ENCODE assay signal across 22 mouse cellular contexts in the genomic region with DNA sequence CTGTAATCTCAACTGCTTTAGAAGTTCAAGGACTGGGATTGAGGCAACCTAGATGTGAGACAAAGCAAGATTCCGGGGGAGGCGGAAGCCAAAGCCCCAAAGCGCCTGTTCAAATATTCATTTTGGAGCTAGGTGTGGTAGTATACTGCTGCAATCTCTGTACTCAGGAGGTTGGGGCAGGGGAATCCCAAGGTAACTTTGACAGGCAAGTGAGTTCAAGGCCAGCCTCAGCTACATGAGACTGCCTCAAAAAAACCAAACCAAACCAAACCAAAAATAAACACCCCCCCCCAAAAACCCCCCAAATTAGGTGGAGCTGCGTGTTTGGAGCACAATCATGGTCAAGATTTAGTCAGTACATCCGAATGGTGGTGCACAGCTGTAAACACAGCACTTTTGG. TPM values are rescaled to one million over a fixed set of nuclear protein-coding genes. Genes with fewer than 3 reads are reported as not detected.
DNase-seq lines count a peak whose midpoint lies in the region; ATAC-seq lines count a peak whose summit lies in the region.
"Had no signal": no experiment of that assay in that cellular context is flagged by ENCODE, and none has a peak within 500 bp of the region (broad histone marks: within the 10 kb centered on the region; RNA-seq: fewer than 3 reads in every experiment).

No protein-coding gene starts in this region.

- no peak overlapping the region for H3K4me2 ChIP-seq in hindbrain, embryonic 11.5 days (replicated peaks; ENCODE audit: low read depth, low read length)
- H3K4me2 ChIP-seq in hindbrain, embryonic 16.5 days (ENCODE audit: low read length): no peak overlapping the region

- no peak overlapping the region for H3K27ac ChIP-seq in hindbrain, embryonic 11.5 days (ENCODE audit: low read depth, low read length)
- no peak overlapping the region for H3K27ac ChIP-seq in hindbrain, embryonic 16.5 days (ENCODE audit: low read depth, low read length)
- H3K27ac ChIP-seq: embryonic facial prominence, embryonic 12.5 days; kidney, postnatal 0 days; limb, embryonic 15.5 days; liver, embryonic 15.5 days; midbrain, embryonic 12.5 days had no signal

- no peak for ATAC-seq in cerebellum, adult (ENCODE audit: insufficient number of reproducible peaks, low FRiP score, low TSS enrichment)
- ATAC-seq in hindbrain, embryonic 11.5 days (ENCODE audit: low FRiP score): no peak
- no peak for ATAC-seq in hindbrain, embryonic 16.5 days
- no peak for ATAC-seq in frontal cortex, adult (ENCODE audit: low TSS enrichment)
- ATAC-seq: forebrain, embryonic 15.5 days; intestine, postnatal 0 days had no signal

- H3K9me3 ChIP-seq in hindbrain, embryonic 11.5 days (ENCODE audit: control insufficient read depth, low read length): no peaks in the 10 kb centered on the region
- H3K9me3 ChIP-seq in hindbrain, embryonic 16.5 days (ENCODE audit: control insufficient read depth, low read length): no peaks in the 10 kb centered on the region
- H3K9me3 ChIP-seq: embryonic facial prominence, embryonic 12.5 days; forebrain, embryonic 15.5 days; limb, embryonic 15.5 days; liver, embryonic 15.5 days; midbrain, embryonic 12.5 days had no signal

- WGBS in hindbrain, embryonic 11.5 days: 74% methylated on average over 5 of the region's 5 CpGs
- 78% methylated on average over 5 of the region's 5 CpGs for WGBS in hindbrain, embryonic 16.5 days

- 0 out of 2 replicates have a peak, but pooled peaks cover 2% of the 10 kb centered on the region for H3K27me3 ChIP-seq in hindbrain, embryonic 11.5 days (ENCODE audit: control insufficient read depth, insufficient read depth, low read length)
- H3K27me3 ChIP-seq in hindbrain, embryonic 16.5 days (replicated peaks; ENCODE audit: control insufficient read depth, insufficient read depth, low read length): no peaks in the 10 kb centered on the region
- H3K27me3 ChIP-seq: embryonic facial prominence, embryonic 12.5 days had no signal

- peak; percentile 9 for DNase-seq in cerebellum, adult 8-10 months
- peak; percentile 12 for DNase-seq in hindbrain, embryonic 11.5 days (ENCODE audit: low spot score)
- peak; percentile 41 for DNase-seq in 3T3-L1 (ENCODE audit: low read depth, low spot score)
- peak; percentile 25 to 36 for DNase-seq in cerebellum, postnatal 10 days
- DNase-seq: adrenal gland, adult 2 months; B cell, adult 2 months; gastrocnemius, postnatal 36 days; lung, postnatal 10 days; right cerebral cortex, adult 18-20 months; thymus, postnatal 25 days had no signal

- H3K4me3 ChIP-seq in hindbrain, embryonic 11.5 days (ENCODE audit: low read depth, low read length): no peak overlapping the region
- H3K4me3 ChIP-seq in hindbrain, embryonic 16.5 days (ENCODE audit: low read length): no peak overlapping the region

- H3K36me3 ChIP-seq in hindbrain, embryonic 11.5 days (ENCODE audit: control insufficient read depth, insufficient read depth, low read length): no peaks in the 10 kb centered on the region
- no peaks in the 10 kb centered on the region for H3K36me3 ChIP-seq in hindbrain, embryonic 16.5 days (ENCODE audit: control insufficient read depth, insufficient read depth, low read length)
- H3K36me3 ChIP-seq: embryonic facial prominence, embryonic 12.5 days; forebrain, embryonic 15.5 days; limb, embryonic 15.5 days; liver, embryonic 15.5 days; midbrain, embryonic 12.5 days had no signal

- no peak overlapping the region for H3K9ac ChIP-seq in hindbrain, embryonic 11.5 days (ENCODE audit: low read depth, low read length)
- no peak overlapping the region for H3K9ac ChIP-seq in hindbrain, embryonic 16.5 days (ENCODE audit: low read depth, low read length)
- H3K9ac ChIP-seq: embryonic facial prominence, embryonic 12.5 days; limb, embryonic 15.5 days; liver, embryonic 15.5 days had no signal

- 0 out of 2 replicates have a peak, but pooled peaks cover 2% of the 10 kb centered on the region for H3K4me1 ChIP-seq in hindbrain, embryonic 11.5 days (replicated peaks; ENCODE audit: control insufficient read depth, insufficient read depth, low read length)
- H3K4me1 ChIP-seq in hindbrain, embryonic 16.5 days (ENCODE audit: control insufficient read depth, insufficient read depth, low read depth, low read length): peaks cover 8% of the 10 kb centered on the region

RNA-seq across cellular contexts. Expression of a gene that starts 5.0 kb away (rescaled TPM):
- 10.3 and 11.7 TPM in 2 replicates for polyA plus RNA-seq in hindbrain, embryonic 11.5 days (2014; fragmentation: Nextera tagmentation; extraction: Ambion mirVana)
- polyA plus RNA-seq in hindbrain, embryonic 16.5 days (2015; fragmentation: Nextera tagmentation; extraction: Ambion mirVana): 11.7 and 11.8 TPM in 2 replicates

RNA-seq across cellular contexts. Expression of a gene that starts 52.3 kb away (rescaled TPM):
- polyA plus RNA-seq in hindbrain, embryonic 11.5 days (2014; fragmentation: Nextera tagmentation; extraction: Ambion mirVana): 0.07 TPM in 1 of 2 replicates, not detected in the other
- 0.15 and 0.18 TPM in 2 replicates for polyA plus RNA-seq in hindbrain, embryonic 16.5 days (2015; fragmentation: Nextera tagmentation; extraction: Ambion mirVana)
- polyA plus RNA-seq: erythroblast, embryonic 14.5 days; forebrain, embryonic 15.5 days; midbrain, embryonic 12.5 days had no signal

RNA-seq across cellular contexts. Expression of a gene that starts 58.5 kb away (rescaled TPM):
- 0.12 TPM in 1 of 2 replicates, not detected in the other for polyA plus RNA-seq in hindbrain, embryonic 11.5 days (2014; fragmentation: Nextera tagmentation; extraction: Ambion mirVana)
- polyA plus RNA-seq in hindbrain, embryonic 16.5 days (2015; fragmentation: Nextera tagmentation; extraction: Ambion mirVana): 0.09 and 0.15 TPM in 2 replicates
- polyA plus RNA-seq: erythroblast, embryonic 14.5 days; heart, postnatal 0 days; intestine, postnatal 0 days; kidney, postnatal 0 days; liver, embryonic 15.5 days had no signal
